Mouse (Mus musculus) embryonic facial prominence, embryonic 14.5 days (tissue): ENCODE measurements around the gene Mtor. TPM values are rescaled to one million over a fixed set of nuclear protein-coding genes. Genes with fewer than 3 reads are reported as not detected.

Experiments used
- ATAC-seq: fragments of 200-750 bp; cut with Nextera tagmentation; 2 replicates; pipeline ENCODE4 v1.8.0; 2017; ENCODE audit warnings: low read depth, moderate number of reproducible peaks, moderate TSS enrichment
- DNase-seq: peaks from one replicate; pipeline ENCODE4 v3.0.0-alpha.2; 2015; ENCODE audit warnings: low spot score
- H3K27ac ChIP-seq: fragments of 300-500 bp; sonication (generic); replicated peaks from 2 replicates; pipeline ENCODE4 v1.5.1; 2014; ENCODE audit warnings: low read depth, mild to moderate bottlenecking, low read length, moderate library complexity
- H3K27me3 ChIP-seq: fragments of 300-500 bp; sonication (generic); replicated peaks from 2 replicates; pipeline ENCODE4 v1.6.1; 2014; ENCODE audit warnings: low read length; ENCODE audit not compliant: control insufficient read depth, insufficient read depth
- H3K36me3 ChIP-seq: fragments of 300-500 bp; sonication (generic); 2 replicates; pipeline ENCODE4 v1.6.1; 2014; ENCODE audit warnings: low read length, mixed read lengths; ENCODE audit not compliant: control insufficient read depth, insufficient read depth
- H3K4me1 ChIP-seq: fragments of 300-500 bp; sonication (generic); 2 replicates; pipeline ENCODE4 v1.6.1; 2014; ENCODE audit warnings: antibody characterized with exemption, low read length; ENCODE audit not compliant: control insufficient read depth, insufficient read depth
- H3K4me2 ChIP-seq: fragments of 300-500 bp; sonication (generic); 2 replicates; pipeline ENCODE4 v1.6.1; 2014; ENCODE audit warnings: low read depth, mild to moderate bottlenecking, low read length, moderate library complexity, mixed read lengths
- H3K4me3 ChIP-seq: fragments of 300-500 bp; sonication (generic); 2 replicates; pipeline ENCODE4 v1.5.1; 2014; ENCODE audit warnings: low read depth, mild to moderate bottlenecking, low read length
- H3K9ac ChIP-seq: fragments of 300-500 bp; sonication (generic); 2 replicates; pipeline ENCODE4 v1.6.1; 2014; ENCODE audit warnings: low read depth, mild to moderate bottlenecking, low read length, moderate library complexity, mixed read lengths
- H3K9me3 ChIP-seq: fragments of 300-500 bp; sonication (generic); 2 replicates; pipeline ENCODE4 v1.6.1; 2016; ENCODE audit warnings: low read length; ENCODE audit not compliant: control insufficient read depth
- WGBS: fragments of 180-500 bp; shearing (Covaris S2); extraction: QIAGEN DNeasy Blood & Tissue Kit; methylation state at CpG from one replicate; pipeline ENCODE4 v1.1.7; 2014; 5-methylcytosine and 5-hydroxymethylcytosine counted together
- polyA plus RNA-seq: library from polyadenylated mRNA; unstranded; fragments of >200 nt; fragmentation: Nextera tagmentation; extraction: Ambion mirVana; gene quantifications from 2 replicates; pipeline ENCODE4 v1.2.1, GENCODE M21; 2014

Mtor gene
- polyA plus RNA-seq, 1 experiment from 2014 or later = 16.3 TPM

DNA sequence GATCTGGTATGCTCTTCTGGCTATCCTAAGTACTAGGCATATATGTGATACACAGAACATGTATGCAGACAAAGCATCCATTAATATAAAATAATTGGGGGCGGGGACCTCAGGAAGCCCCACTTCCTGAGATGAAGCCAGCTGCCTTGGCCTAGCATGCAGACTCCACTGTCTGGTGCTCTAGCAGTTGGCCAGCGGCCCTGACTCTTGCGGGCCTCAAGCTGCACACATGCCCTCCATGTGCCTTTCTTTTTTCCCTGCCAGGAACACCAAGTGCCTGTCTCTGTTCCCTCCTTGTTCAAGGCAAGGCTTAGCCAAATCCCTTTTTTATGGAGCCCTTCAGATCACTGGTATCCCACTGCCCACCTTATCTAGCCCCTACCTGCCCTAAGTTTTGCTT lies 87.5 kb downstream of the Mtor start:
- WGBS = 66% methylated on average over 3 of the region's 3 CpGs
- Histone ChIP-seq H3K4me1 (no peaks in the 10 kb centered on the region), H3K4me2 (no peak overlapping the region), H3K9ac (no peak overlapping the region), H3K27me3 (no peaks in the 10 kb centered on the region), H3K27ac (no peak overlapping the region), H3K9me3 (no peaks in the 10 kb centered on the region), H3K4me3 (no peak overlapping the region), H3K36me3 (peaks cover 98% of the 10 kb centered on the region)
- ATAC-seq (no peak), DNase-seq (peak; percentile 11)

DNA sequence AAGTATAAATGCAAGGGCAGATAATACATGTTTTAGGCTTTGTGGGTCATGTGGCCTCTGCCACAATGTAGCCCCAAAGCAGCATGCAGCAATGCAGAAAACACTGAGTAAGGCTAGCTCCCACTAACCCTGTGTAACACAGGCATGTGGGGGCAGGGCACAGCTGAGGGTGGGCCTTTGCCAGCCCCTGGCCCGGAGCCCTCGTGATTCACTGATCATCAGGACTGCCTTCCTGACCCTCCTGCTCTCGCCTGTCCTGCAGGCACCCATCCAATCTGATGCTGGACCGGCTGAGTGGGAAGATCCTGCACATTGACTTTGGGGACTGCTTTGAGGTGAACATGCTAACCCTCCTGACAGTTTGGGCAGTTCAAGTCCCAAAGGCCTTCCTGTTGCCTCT lies 100.7 kb downstream of the Mtor start:
- H3K36me3 ChIP-seq = peaks cover 92% of the 10 kb centered on the region

DNA sequence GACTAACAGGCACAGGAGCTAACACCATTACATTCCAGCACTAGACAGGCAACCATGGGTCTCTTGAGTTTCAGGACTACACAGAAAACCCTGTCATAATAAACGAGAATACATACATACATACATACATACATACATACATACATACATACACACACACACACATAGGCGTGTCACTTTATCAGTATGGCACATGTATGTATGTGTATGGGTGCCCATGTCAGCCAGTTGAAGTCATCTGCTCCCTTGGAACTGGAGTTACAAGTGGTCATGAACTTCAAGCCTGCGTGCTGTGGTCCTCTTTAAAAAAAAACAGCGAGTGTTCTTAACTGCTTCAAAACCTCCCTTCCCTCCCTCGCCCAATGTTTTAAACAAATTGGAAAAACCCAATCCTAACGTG lies 109.4 kb downstream of the Mtor start:
- no peaks in the 10 kb centered on the region for H3K27me3 ChIP-seq
- H3K27ac ChIP-seq = peak overlapping the region; percentile 96
- WGBS = 28% methylated on average over 6 of the region's 6 CpGs
- peak overlapping the region; percentile 77 for H3K4me2 ChIP-seq
- no peaks in the 10 kb centered on the region for H3K9me3 ChIP-seq
- DNase-seq = no peak
- peaks cover 69% of the 10 kb centered on the region for H3K36me3 ChIP-seq
- ATAC-seq = peak; percentile 7; the same call in 1 of the 2 replicates
- H3K4me1 ChIP-seq = no peaks in the 10 kb centered on the region
- H3K9ac ChIP-seq = peak overlapping the region; percentile 97
- H3K4me3 ChIP-seq = peak overlapping the region; percentile 91

More for the DNA sequence above, 100.7 kb downstream of the Mtor start:
- no peak overlapping the region for H3K4me3 ChIP-seq
- H3K4me1 ChIP-seq = no peaks in the 10 kb centered on the region
- H3K9me3 ChIP-seq = no peaks in the 10 kb centered on the region
- whole genome bisulfite sequencing = 97% methylated on average over 4 of the region's 4 CpGs
- DNase-seq = no peak
- no peak for ATAC-seq
- no peak overlapping the region for H3K9ac ChIP-seq
- no peaks in the 10 kb centered on the region for H3K27me3 ChIP-seq
- H3K27ac ChIP-seq = no peak overlapping the region
- H3K4me2 ChIP-seq = no peak overlapping the region

DNA sequence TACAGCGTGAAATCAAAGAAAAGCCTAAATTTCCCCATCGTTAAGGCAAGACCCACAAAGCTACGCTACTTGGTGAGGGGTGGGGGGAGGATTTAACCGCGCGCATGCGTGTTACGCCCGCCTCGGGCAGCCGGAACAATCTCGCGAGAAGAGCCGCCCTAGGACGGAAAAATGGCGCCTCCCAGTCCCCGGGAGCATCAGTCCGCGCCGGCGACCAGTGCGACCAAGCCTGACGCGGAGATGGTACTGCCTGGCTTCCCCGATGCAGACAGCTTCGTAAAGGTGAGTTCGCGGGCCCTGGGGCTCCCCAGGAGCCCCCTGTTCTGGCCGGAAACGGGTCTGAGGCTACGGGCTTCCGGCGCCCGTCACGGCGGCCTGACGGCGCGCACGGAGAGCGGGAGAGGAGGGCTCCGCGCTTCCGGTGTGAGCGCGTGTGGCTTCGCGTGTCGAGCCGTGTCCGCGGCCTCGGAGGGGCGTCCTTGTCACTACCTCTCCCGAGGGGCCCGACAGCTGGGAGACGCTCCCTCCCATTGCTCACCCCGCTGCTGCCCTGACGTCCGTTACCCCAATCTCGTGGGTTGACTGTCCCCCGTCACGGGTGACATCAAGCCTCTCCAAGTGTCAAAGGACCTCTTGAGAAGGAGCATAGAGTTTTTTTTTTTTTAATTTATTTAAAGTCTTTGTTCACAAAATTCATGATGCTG lies 110.0 kb downstream of the Mtor start, which contains the start of gene Exosc10:
Exosc10 (plus strand) TSS at position 133 of the 704 bp plus-strand sequence.
- H3K27ac ChIP-seq = peak within 1 kb of the TSS; percentile 96
- no peaks in the 10 kb centered on the region for H3K9me3 ChIP-seq
- H3K36me3 ChIP-seq = peaks cover 69% of the 10 kb centered on the region
- H3K4me1 ChIP-seq = no peaks in the 10 kb centered on the region
- ATAC-seq (peak; percentile 94), DNase-seq (peak; percentile 93)
- H3K27me3 ChIP-seq = no peaks in the 10 kb centered on the region
- H3K9ac ChIP-seq = peak within 1 kb of the TSS; percentile 97
- H3K4me2 ChIP-seq = peak within 1 kb of the TSS; percentile 77
- peak within 1 kb of the TSS; percentile 91 for H3K4me3 ChIP-seq
- WGBS = under 1% methylated on average over 44 of the region's 63 CpGs

DNA sequence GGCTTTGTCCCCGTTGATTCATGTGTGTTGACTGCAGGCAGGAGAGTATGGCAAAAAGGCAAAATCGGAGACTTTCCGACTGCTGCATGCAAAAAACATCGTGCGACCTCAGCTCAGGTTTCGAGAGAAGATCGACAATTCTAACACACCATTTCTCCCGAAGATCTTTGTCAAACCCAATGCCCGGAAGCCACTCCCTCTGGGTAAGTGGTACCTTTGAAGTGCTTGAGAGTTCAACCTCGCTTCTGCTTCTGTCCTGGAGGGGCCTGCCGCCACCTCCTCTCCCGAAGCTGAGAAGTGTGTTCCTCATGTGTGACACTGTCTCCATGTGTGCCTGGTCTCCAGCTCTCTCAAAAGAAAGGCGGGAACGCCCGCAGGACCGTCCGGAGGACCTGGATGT lies 114.3 kb downstream of the Mtor start:
- H3K4me2 ChIP-seq = no peak overlapping the region
- ATAC-seq (no peak), DNase-seq (no peak)
- H3K4me3 ChIP-seq = no peak overlapping the region
- WGBS = 91% methylated on average over 17 of the region's 17 CpGs
- H3K4me1 ChIP-seq = no peaks in the 10 kb centered on the region
- H3K36me3 ChIP-seq = peaks cover 77% of the 10 kb centered on the region
- no peaks in the 10 kb centered on the region for H3K9me3 ChIP-seq
- H3K9ac ChIP-seq = no peak overlapping the region
- no peak overlapping the region for H3K27ac ChIP-seq
- H3K27me3 ChIP-seq = no peaks in the 10 kb centered on the region

DNA sequence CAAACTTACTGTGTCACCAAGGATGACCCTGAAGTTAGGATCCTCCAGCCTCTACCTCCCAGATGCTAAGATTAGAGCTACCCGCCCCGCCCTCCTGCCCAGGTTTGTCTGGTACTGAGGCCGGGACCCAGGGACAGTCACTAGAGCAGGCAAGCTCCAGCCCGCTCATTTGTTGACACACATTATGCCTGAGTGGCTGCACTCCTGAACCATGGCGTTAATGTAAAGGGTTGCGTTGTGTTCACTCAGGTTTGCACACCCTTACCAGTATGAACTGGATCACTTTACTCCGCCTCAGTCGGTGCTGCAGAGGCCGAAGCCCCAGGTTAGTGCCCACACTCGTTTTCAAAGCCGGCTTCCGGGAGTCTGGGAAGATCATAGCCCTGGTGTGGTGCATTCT lies 115.2 kb downstream of the Mtor start:
- Histone ChIP-seq H3K36me3 (peaks cover 86% of the 10 kb centered on the region), H3K4me1 (no peaks in the 10 kb centered on the region), H3K9ac (no peak overlapping the region), H3K27ac (no peak overlapping the region), H3K4me3 (no peak overlapping the region), H3K4me2 (no peak overlapping the region), H3K9me3 (no peaks in the 10 kb centered on the region), H3K27me3 (no peaks in the 10 kb centered on the region)
- WGBS = 91% methylated on average over 10 of the region's 12 CpGs
- DNase-seq (no peak), ATAC-seq (no peak; the same call in 1 of the 2 replicates)

DNA sequence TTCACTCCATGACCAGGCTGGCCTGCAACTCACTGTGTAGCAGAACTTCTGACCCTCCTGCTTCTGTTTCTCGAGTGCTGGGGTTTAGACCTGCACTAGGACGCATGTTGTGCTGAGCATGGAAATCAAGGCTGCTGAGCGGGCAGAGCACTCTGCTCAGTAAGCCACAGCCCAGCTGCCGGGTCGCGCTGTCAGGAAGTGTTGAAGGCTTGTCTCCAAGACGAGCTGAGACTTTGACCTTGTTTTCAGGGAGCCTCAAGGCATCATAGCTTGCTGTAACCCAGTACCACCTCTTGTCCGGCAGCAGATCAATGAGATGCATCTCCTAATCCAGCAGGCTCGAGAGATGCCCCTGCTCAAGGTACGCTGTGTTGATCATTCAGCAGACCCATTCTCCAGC lies 121.7 kb downstream of the Mtor start:
- no peaks in the 10 kb centered on the region for H3K4me1 ChIP-seq
- no peak for ATAC-seq
- WGBS = 89% methylated on average over 10 of the region's 10 CpGs
- H3K36me3 ChIP-seq = peaks cover 97% of the 10 kb centered on the region
- no peak overlapping the region for H3K9ac ChIP-seq
- H3K27ac ChIP-seq = no peak overlapping the region
- no peaks in the 10 kb centered on the region for H3K27me3 ChIP-seq
- no peak for DNase-seq
- H3K9me3 ChIP-seq = no peaks in the 10 kb centered on the region
- no peak overlapping the region for H3K4me2 ChIP-seq
- H3K4me3 ChIP-seq = no peak overlapping the region

DNA sequence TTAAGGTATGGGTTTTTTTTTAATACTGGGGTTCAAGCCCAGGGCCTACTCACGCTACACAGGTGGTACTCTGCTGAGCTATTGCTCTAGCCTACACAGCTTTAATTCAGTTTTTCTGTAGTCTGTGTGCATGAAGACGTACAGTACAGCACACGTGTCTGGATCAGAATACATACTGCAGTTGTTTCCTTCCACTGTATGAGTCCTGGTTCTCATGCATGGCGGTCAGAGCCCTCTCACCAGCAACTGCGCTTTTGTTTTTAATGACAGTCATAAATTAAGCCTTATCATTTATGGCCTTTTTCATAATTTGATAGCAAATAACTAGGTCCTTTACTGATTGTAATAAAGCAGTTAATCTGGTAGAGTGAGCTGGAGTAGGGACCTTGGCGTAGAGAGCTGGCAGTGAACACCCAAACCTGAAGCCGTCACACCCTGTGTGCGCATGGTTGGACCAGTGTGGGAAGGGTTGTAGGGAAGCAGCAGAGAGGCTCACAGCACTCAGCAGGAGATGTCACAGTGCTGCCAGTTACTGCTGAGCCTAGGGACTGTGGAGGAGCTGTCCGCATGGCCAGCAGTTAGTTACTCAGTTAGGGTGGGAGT lies 122.4 kb downstream of the Mtor start:
- 94% methylated on average over 9 of the region's 9 CpGs for whole genome bisulfite sequencing
- ATAC-seq (no peak), DNase-seq (no peak)
- Histone ChIP-seq H3K9me3 (no peaks in the 10 kb centered on the region), H3K9ac (no peak overlapping the region; the same call in 1 of the 2 replicates), H3K36me3 (peaks cover 97% of the 10 kb centered on the region), H3K27me3 (no peaks in the 10 kb centered on the region), H3K27ac (no peak overlapping the region), H3K4me3 (no peak overlapping the region), H3K4me1 (no peaks in the 10 kb centered on the region), H3K4me2 (no peak overlapping the region)

DNA sequence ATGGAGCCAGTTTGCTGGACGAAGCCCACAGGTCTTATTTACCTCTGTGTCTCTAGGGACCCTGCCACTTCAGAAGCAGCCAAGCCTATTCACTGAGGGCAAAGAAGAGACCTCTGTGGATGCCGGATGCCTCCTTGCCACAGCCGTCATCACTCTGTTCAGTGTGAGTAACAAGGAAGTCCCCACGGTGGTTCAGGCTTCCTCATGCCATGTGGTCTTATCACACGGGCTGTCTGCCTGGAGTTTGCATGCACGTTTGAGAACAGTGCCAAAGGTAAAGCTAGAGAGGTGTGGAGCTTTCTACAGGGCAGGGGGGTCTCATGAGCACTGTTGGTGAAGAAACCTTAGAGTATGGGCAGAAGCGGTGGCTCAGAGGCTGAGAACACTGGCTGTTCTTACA lies 124.8 kb downstream of the Mtor start:
- H3K9ac ChIP-seq = no peak overlapping the region
- H3K4me3 ChIP-seq = no peak overlapping the region
- no peaks in the 10 kb centered on the region for H3K4me1 ChIP-seq
- H3K36me3 ChIP-seq = peaks cover 98% of the 10 kb centered on the region
- H3K27ac ChIP-seq = no peak overlapping the region
- no peak overlapping the region for H3K4me2 ChIP-seq
- H3K9me3 ChIP-seq = no peaks in the 10 kb centered on the region
- WGBS = 85% methylated on average over 7 of the region's 7 CpGs
- H3K27me3 ChIP-seq = no peaks in the 10 kb centered on the region
- DNase-seq (no peak), ATAC-seq (no peak)
